Mouse (Mus musculus): ENCODE data around the gene Kdelr3. TPM values are rescaled to one million over a fixed set of nuclear protein-coding genes. Genes with fewer than 3 reads are reported as not detected.

The Kdelr3 gene
- polyA plus RNA-seq, 1 experiment = not detected

DNA sequence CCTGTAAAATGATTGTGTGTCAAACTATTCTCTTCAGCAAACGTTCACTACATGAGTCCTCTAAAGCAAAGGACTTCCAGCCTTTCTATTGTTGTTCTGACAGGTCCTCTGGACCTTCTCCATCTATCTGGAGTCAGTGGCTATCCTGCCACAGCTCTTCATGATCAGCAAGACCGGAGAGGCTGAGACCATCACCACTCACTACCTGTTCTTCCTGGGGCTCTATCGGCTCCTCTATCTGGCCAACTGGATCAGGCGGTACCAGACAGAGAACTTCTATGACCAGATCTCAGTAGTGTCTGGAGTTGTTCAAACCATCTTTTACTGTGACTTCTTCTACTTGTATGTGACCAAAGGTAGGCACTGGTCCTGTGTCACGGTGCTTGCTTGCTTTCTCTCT, 9.4 kb downstream of the Kdelr3 start:
- no peak overlapping the region for H3K4me3 ChIP-seq (ENCODE audit: insufficient read depth, low read depth, low read length)
- WGBS = 78% methylated on average over 5 of the region's 5 CpGs
- H3K27ac ChIP-seq (ENCODE audit: insufficient read depth, low read depth, low read length) = no peak overlapping the region
- peaks cover 12% of the 10 kb centered on the region for H3K4me1 ChIP-seq (ENCODE audit: control insufficient read depth, insufficient read depth, low read length)
- TF ChIP-seq CTCF (IDR thresholded peaks at IDR 0.05; ENCODE audit: insufficient read depth, low read depth, low read length) (no peak), POLR2A (IDR thresholded peaks at IDR 0.05; ENCODE audit: insufficient read depth, low read depth, low read length) (no peak)

DNA sequence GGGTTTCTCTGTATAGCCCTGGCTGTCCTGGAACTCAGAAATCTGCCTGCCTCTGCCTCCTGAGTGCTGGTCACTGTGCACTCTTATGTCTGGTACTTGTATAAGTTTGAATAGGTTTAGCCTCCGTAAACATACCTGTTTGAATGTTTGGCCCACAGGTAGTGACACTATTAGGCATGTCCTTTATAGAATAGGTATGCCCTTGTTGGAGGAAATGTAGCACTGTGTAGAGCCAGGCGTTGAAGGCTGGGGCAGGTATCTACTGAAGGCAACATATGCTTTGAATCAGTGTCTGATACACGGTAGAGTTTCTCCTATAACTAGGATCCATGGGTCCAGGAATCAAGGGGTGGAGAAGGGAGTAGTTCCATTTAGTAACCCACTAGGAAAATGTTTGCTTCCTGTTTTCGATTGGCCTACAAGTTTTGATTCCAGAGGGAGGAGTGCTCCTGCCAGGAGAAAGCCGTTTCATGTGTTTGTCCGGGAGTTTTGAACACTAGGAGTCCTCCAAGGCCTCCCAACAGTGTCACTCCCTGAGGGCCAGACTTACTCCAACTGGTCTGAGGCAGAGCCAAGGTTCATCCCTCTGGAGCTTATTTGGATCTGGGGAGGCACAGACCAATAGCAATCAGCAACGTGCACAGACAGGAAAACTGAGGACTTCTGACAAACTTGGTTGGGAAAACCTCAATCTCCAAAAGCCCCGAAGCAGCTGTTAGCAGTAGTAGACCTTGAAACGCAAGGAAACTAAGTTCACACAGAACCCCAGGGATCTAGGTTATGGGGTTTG, 10.0 kb downstream of the Kdelr3 start:
- H3K4me1 ChIP-seq (ENCODE audit: control insufficient read depth, insufficient read depth, low read length) = peaks cover 12% of the 10 kb centered on the region
- no peak overlapping the region for H3K27ac ChIP-seq (ENCODE audit: insufficient read depth, low read depth, low read length)
- H3K4me3 ChIP-seq (ENCODE audit: insufficient read depth, low read depth, low read length) = no peak overlapping the region
- TF ChIP-seq POLR2A (IDR thresholded peaks at IDR 0.05; ENCODE audit: insufficient read depth, low read depth, low read length) = no peak
- TF ChIP-seq CTCF (IDR thresholded peaks at IDR 0.05; ENCODE audit: insufficient read depth, low read depth, low read length) = no peak
- 45% methylated on average over 9 of the region's 9 CpGs for WGBS

DNA sequence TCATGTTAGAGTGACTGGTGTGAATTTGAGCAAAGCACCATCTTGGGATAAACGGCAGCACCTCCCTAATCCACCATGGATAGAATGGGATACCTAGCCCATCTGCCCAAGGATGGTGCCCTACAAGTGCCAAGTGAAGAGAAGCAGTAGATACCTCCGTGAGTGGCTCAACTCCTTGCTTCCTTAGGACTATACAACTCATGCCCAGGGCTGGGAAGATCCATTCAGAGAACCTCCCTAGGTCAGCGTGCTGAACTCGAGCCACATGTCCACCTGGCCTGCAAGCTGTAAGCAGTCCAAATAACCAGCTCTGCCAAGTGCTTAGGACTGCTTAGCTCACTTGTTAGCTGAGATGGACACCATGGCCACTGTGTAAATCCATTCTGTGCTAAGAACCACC, 11.0 kb downstream of the Kdelr3 start:
- 67% methylated on average over 4 of the region's 4 CpGs for WGBS

DNA sequence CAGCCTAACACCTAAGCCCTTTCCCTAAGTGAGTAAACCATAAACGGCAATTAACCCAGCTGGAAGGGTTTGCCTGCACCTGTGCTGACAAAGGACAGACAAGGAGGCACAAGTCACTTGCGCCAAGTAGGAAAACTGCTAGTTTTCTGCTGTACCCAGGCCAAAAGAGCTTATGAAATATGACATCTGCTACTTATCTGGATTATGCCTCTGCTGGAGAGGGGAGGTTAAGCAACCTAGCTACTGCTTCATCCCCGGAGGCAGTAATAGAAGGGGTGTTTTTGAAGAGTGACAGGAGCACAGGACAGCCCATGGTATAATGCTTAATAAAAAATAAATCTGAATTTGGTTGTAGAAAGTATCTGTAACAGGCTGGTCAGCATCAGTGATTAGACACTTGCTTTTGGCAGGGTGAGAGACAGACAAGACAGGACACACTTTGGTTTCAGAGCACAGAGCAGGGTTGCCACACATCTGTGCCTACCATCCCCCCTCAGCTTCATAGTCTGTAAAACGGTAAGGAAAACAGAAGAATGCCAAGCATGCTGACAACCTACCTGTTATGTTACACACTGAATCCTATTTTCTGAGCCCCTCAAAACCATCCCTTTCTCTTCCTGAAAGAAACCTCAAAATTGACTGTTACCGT, 11.9 kb downstream of the Kdelr3 start:
- H3K27ac ChIP-seq (ENCODE audit: insufficient read depth, low read depth, low read length) = no peak overlapping the region
- H3K4me1 ChIP-seq (ENCODE audit: control insufficient read depth, insufficient read depth, low read length) = peaks cover 11% of the 10 kb centered on the region; the same call in 1 of the 2 replicates
- WGBS = 41% methylated on average over 5 of the region's 5 CpGs
- TF ChIP-seq CTCF (IDR thresholded peaks at IDR 0.05; ENCODE audit: insufficient read depth, low read depth, low read length) (no peak), POLR2A (IDR thresholded peaks at IDR 0.05; ENCODE audit: insufficient read depth, low read depth, low read length) (no peak)
- no peak overlapping the region for H3K4me3 ChIP-seq (ENCODE audit: insufficient read depth, low read depth, low read length)

More for the DNA sequence above, 11.0 kb downstream of the Kdelr3 start:
- Histone ChIP-seq H3K4me1 (ENCODE audit: control insufficient read depth, insufficient read depth, low read length) (peaks cover 12% of the 10 kb centered on the region), H3K4me3 (ENCODE audit: insufficient read depth, low read depth, low read length) (no peak overlapping the region), H3K27ac (ENCODE audit: insufficient read depth, low read depth, low read length) (no peak overlapping the region)
- TF ChIP-seq POLR2A (IDR thresholded peaks at IDR 0.05; ENCODE audit: insufficient read depth, low read depth, low read length) = no peak
- no peak for TF ChIP-seq CTCF (IDR thresholded peaks at IDR 0.05; ENCODE audit: insufficient read depth, low read depth, low read length)

DNA sequence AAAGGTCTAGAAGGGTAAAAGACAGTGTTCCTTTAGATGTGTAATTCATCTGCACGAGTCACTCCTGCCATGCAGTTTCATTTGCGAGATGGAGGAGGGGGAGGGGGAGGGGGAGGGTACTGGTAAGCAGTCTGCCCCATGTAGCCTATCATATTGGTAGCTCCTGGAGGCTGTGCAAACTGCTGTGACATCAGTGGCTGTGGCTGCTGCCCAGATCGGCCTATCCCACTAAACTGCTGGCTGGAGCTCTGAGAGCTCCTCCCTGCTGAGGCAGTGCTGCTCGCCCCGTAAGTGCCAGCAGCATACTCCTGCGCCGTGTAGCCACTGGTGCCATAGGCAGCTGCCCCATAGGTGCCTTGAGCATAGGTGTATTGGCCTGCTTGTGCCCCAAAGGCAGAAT, 13.7 kb downstream of the Kdelr3 start:
- Histone ChIP-seq H3K4me1 (ENCODE audit: control insufficient read depth, insufficient read depth, low read length) (peaks cover 15% of the 10 kb centered on the region; the same call in 1 of the 2 replicates), H3K4me3 (ENCODE audit: insufficient read depth, low read depth, low read length) (no peak overlapping the region), H3K27ac (ENCODE audit: insufficient read depth, low read depth, low read length) (no peak overlapping the region; the same call in 1 of the 2 replicates)
- TF ChIP-seq CTCF (IDR thresholded peaks at IDR 0.05; ENCODE audit: insufficient read depth, low read depth, low read length) (no peak), POLR2A (IDR thresholded peaks at IDR 0.05; ENCODE audit: insufficient read depth, low read depth, low read length) (no peak)
- 52% methylated on average over 7 of the region's 7 CpGs for WGBS

DNA sequence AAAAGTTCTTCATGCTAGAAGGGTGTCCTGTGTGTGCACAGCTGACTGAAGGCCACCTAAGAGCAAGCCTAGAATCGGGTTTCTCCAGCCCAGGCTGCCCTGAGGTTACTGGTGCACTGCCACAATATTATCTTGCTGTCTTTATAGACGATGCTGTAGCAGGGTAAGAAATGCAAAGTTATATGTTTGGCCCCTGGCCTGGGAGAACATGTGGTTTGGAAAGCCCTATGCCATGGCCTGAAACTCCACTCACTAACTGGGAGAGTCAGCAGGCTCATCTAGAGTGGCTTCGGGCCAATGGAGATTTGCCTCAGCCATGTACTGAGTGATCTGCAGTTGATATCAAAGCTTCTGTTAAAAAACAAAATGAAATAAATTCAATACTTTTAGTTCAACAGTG, 17.6 kb downstream of the Kdelr3 start:
- no peak overlapping the region for H3K27ac ChIP-seq (ENCODE audit: insufficient read depth, low read depth, low read length)
- WGBS = 76% methylated on average over 3 of the region's 3 CpGs
- H3K4me1 ChIP-seq (ENCODE audit: control insufficient read depth, insufficient read depth, low read length) = peaks cover 15% of the 10 kb centered on the region; the same call in 1 of the 2 replicates
- no peak overlapping the region for H3K4me3 ChIP-seq (ENCODE audit: insufficient read depth, low read depth, low read length)
- TF ChIP-seq POLR2A (IDR thresholded peaks at IDR 0.05; ENCODE audit: insufficient read depth, low read depth, low read length) = no peak

DNA sequence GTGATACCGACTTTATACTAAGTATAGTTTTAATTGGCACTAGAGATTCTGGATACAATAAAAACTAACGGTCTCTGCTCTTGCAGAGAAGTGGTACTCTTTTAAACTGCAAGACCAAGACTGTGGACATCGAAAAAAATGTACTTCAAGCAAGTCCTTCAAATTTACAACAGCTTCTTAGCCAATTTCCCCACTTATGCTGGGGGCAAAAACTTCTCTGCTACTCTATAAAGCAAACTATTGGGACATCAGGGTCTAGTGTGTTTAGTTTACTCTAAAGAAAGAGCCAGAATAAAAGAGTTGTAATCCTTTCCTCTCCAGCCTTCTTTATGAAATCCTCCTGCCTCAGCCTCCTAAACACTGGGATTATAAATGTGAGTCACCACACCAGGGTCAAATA, 27.8 kb downstream of the Kdelr3 start:
- peaks cover 6% of the 10 kb centered on the region for H3K4me1 ChIP-seq (ENCODE audit: control insufficient read depth, insufficient read depth, low read length)
- no peak for TF ChIP-seq CTCF (IDR thresholded peaks at IDR 0.05; ENCODE audit: insufficient read depth, low read depth, low read length)
- no peak for TF ChIP-seq POLR2A (IDR thresholded peaks at IDR 0.05; ENCODE audit: insufficient read depth, low read depth, low read length)
- no peak overlapping the region for H3K27ac ChIP-seq (ENCODE audit: insufficient read depth, low read depth, low read length)
- WGBS = 56% methylated on average over 3 of the region's 3 CpGs
- no peak overlapping the region for H3K4me3 ChIP-seq (ENCODE audit: insufficient read depth, low read depth, low read length)

GRCm38 (mm10) chr15:79545496-79545895, 29.3 kb downstream of the Kdelr3 start:
- TF ChIP-seq POLR2A (IDR thresholded peaks at IDR 0.05; ENCODE audit: insufficient read depth, low read depth, low read length) (no peak), CTCF (IDR thresholded peaks at IDR 0.05; ENCODE audit: insufficient read depth, low read depth, low read length) (no peak)
- Histone ChIP-seq H3K27ac (ENCODE audit: insufficient read depth, low read depth, low read length) (peak overlapping the region; percentile 86), H3K4me3 (ENCODE audit: insufficient read depth, low read depth, low read length) (peak overlapping the region; percentile 58), H3K4me1 (ENCODE audit: control insufficient read depth, insufficient read depth, low read length) (peaks cover 6% of the 10 kb centered on the region)
- 0% methylated on average over 3 of the region's 3 CpGs for WGBS

- Histone ChIP-seq H3K4me1 (ENCODE audit: control insufficient read depth, insufficient read depth, low read length) (peaks cover 6% of the 10 kb centered on the region), H3K27ac (ENCODE audit: insufficient read depth, low read depth, low read length) (peak overlapping the region; percentile 86), H3K4me3 (ENCODE audit: insufficient read depth, low read depth, low read length) (peak overlapping the region; percentile 58)
- TF ChIP-seq POLR2A (IDR thresholded peaks at IDR 0.05; ENCODE audit: insufficient read depth, low read depth, low read length) (no peak), CTCF (IDR thresholded peaks at IDR 0.05; ENCODE audit: insufficient read depth, low read depth, low read length) (no peak)
- under 1% methylated on average over 52 of the region's 52 CpGs for WGBS
Measured at GRCm38 (mm10) chr15:79545921-79546399, 29.7 kb downstream of the Kdelr3 start.
